Mouse (Mus musculus) brain, embryonic 14.5 days (tissue): Measurements from ENCODE around the gene Zwint.

Source experiments
- CTCF ChIP-seq: fragments of 200-500 bp; IDR thresholded peaks from 2 replicates; pipeline ENCODE4 v1.5.1; 2012; ENCODE audit warnings: inconsistent platforms, mild to moderate bottlenecking, moderate library complexity, borderline replicate concordance; ENCODE audit not compliant: insufficient read depth, insufficient read length; ENCODE audit errors: extremely low read depth
- POLR2A ChIP-seq: fragments of 200-500 bp; IDR thresholded peaks from 2 replicates; pipeline ENCODE4 v1.6.1; 2012; ENCODE audit warnings: mild to moderate bottlenecking, inconsistent platforms, borderline replicate concordance; ENCODE audit not compliant: poor library complexity, insufficient read depth, insufficient read length, severe bottlenecking; ENCODE audit errors: extremely low read depth

DNA sequence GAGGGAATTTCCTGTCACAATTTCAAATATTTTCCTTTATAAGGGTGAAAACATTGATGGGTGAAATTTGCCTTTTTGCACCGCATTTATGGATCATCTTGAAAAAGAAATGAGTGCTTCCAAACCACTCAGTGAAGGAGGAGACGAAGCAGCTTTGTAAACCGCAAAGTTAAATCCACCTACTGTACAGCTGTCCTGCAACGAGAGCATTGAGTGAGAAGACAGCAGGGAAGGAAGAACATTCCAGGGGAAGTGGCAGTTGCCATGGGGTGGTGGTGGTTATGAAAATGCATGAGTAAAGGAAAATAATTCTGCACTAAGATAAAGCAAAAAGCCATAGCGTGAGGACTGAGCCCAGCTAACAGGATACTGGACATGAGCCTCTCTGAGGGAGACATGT is 13.2 kb downstream of the Zwint start:
- no peak for TF ChIP-seq POLR2A
- no peak for TF ChIP-seq CTCF
